ENCODE assay signal across 7 mouse cellular contexts in genomic region chr7:100120791-100121261, GRCm38 (mm10). TPM values are rescaled to one million over a fixed set of nuclear protein-coding genes. Genes with fewer than 3 reads are reported as not detected.
DNase-seq lines count a peak whose midpoint lies in the region; ATAC-seq and TF ChIP-seq lines count a peak whose summit lies in the region.

No protein-coding gene starts in this region.

- H3K4me1 ChIP-seq in thymus, adult 2 months (replicated peaks; ENCODE audit: control insufficient read depth, insufficient read depth, low read length), result peaks cover 4% of the 10 kb centered on the region; the same call in 1 of the 2 replicates
- H3K4me1 ChIP-seq in brown adipose tissue, adult 24 weeks (ENCODE audit: control insufficient read depth, insufficient read depth, insufficient read length, low read length), result no peaks in the 10 kb centered on the region
- peaks cover 9% of the 10 kb centered on the region; the same call in 1 of the 2 replicates for H3K4me1 ChIP-seq in forebrain, postnatal 0 days (ENCODE audit: insufficient read depth)
- H3K4me1 ChIP-seq in midbrain, embryonic 12.5 days, result peaks cover 15% of the 10 kb centered on the region

- no peak for TF ChIP-seq POLR2A in thymus, adult 2 months (IDR thresholded peaks at IDR 0.05; ENCODE audit: control insufficient read depth, extremely low read depth, insufficient read depth, low read length, poor library complexity)

- TF ChIP-seq CTCF in thymus, adult 2 months (IDR thresholded peaks at IDR 0.05; ENCODE audit: borderline replicate concordance, control insufficient read depth, extremely low read depth, insufficient read depth, low read length, poor library complexity), result no peak
- TF ChIP-seq CTCF in forebrain, postnatal 0 days (IDR thresholded peaks at IDR 0.05; ENCODE audit: low read depth), result no peak

- DNase-seq in thymus, adult 2 months, result no peak
- DNase-seq in thymus, postnatal 25 days, result no peak
- no peak for DNase-seq in forebrain, postnatal 0 days
- DNase-seq in kidney, postnatal 4 days, result peak; percentile 66 to 77
- no peak for DNase-seq in layer of hippocampus, adult 9-11 months

- H3K4me3 ChIP-seq in thymus, adult 2 months (ENCODE audit: control insufficient read depth, insufficient read depth, low read length), result peak overlapping the region; percentile 65
- H3K4me3 ChIP-seq in brown adipose tissue, adult 24 weeks (ENCODE audit: insufficient read depth, low read depth, low read length), result peak overlapping the region; percentile 79
- peak overlapping the region; percentile 85 for H3K4me3 ChIP-seq in forebrain, postnatal 0 days (ENCODE audit: low read depth, low read length)
- peak overlapping the region; percentile 87 for H3K4me3 ChIP-seq in midbrain, embryonic 12.5 days

- peaks cover 13% of the 10 kb centered on the region; the same call in 1 of the 2 replicates for H3K36me3 ChIP-seq in thymus, adult 2 months (ENCODE audit: control insufficient read depth, insufficient read depth, low read length)
- H3K36me3 ChIP-seq in forebrain, postnatal 0 days (ENCODE audit: insufficient read depth), result peaks cover 9% of the 10 kb centered on the region
- H3K36me3 ChIP-seq in midbrain, embryonic 12.5 days, result peaks cover 30% of the 10 kb centered on the region

- H3K27me3 ChIP-seq in thymus, adult 2 months (ENCODE audit: control insufficient read depth, insufficient read depth, low read length), result no peaks in the 10 kb centered on the region
- no peaks in the 10 kb centered on the region for H3K27me3 ChIP-seq in forebrain, postnatal 0 days (ENCODE audit: insufficient read depth, low read length)
- H3K27me3 ChIP-seq in midbrain, embryonic 12.5 days, result no peaks in the 10 kb centered on the region

- H3K27ac ChIP-seq in thymus, adult 2 months (ENCODE audit: control insufficient read depth, insufficient read depth, low read length), result no peak overlapping the region
- no peak overlapping the region for H3K27ac ChIP-seq in brown adipose tissue, adult 24 weeks (replicated peaks; ENCODE audit: low read depth, low read length)
- peak overlapping the region; percentile 78 for H3K27ac ChIP-seq in forebrain, postnatal 0 days (ENCODE audit: low read depth, low read length)
- H3K27ac ChIP-seq in midbrain, embryonic 12.5 days (replicated peaks), result peak overlapping the region; percentile 65

- H3K9me3 ChIP-seq in forebrain, postnatal 0 days (ENCODE audit: low read length), result no peaks in the 10 kb centered on the region
- H3K9me3 ChIP-seq in midbrain, embryonic 12.5 days, result peaks cover 5% of the 10 kb centered on the region; the same call in 1 of the 2 replicates

- WGBS in thymus, adult 2 months, result under 1% methylated on average over 25 of the region's 25 CpGs
- under 1% methylated on average over 25 of the region's 25 CpGs for WGBS in forebrain, postnatal 0 days
- WGBS in midbrain, embryonic 12.5 days, result 0% methylated on average over 25 of the region's 25 CpGs

- peak overlapping the region; percentile 78 for H3K4me2 ChIP-seq in forebrain, postnatal 0 days (ENCODE audit: low read depth)
- H3K4me2 ChIP-seq in midbrain, embryonic 12.5 days (replicated peaks), result peak overlapping the region; percentile 77

- ATAC-seq in forebrain, postnatal 0 days, result peak; percentile 28
- ATAC-seq in midbrain, embryonic 12.5 days (ENCODE audit: low FRiP score, low read depth), result peak; percentile 8; the same call in 1 of the 2 replicates

- peak overlapping the region; percentile 76 for H3K9ac ChIP-seq in forebrain, postnatal 0 days
- peak overlapping the region; percentile 82 for H3K9ac ChIP-seq in midbrain, embryonic 12.5 days (replicated peaks)

RNA-seq across cellular contexts. Expression of gene Pold3, which starts 0.5 kb away (rescaled TPM):
- 21.4 and 22.7 TPM in 2 replicates for polyA plus RNA-seq in thymus, adult 2 months (2012; rRNA removed)
- 5.4 and 8.1 TPM in 2 replicates for polyA plus RNA-seq in brown adipose tissue, adult 24 weeks (2012; ENCODE audit: insufficient read depth, insufficient read length, missing spikeins)
- total RNA-seq in forebrain, postnatal 0 days (2014; rRNA removed), result 38.9 and 48.7 TPM in 2 replicates
- 31.7 and 40.1 TPM in 2 replicates for polyA plus RNA-seq in forebrain, postnatal 0 days (2015; fragmentation: Nextera tagmentation; extraction: Ambion mirVana)
- 78.4 and 86.3 TPM in 2 replicates for polyA plus RNA-seq in midbrain, embryonic 12.5 days (2016; fragmentation: Nextera tagmentation; extraction: Ambion mirVana)

RNA-seq across cellular contexts. Expression of gene Lipt2, which starts 38.3 kb away (rescaled TPM):
- 4.3 and 4.7 TPM in 2 replicates for polyA plus RNA-seq in thymus, adult 2 months (2012; rRNA removed)
- 5.9 and 12.3 TPM in 2 replicates for polyA plus RNA-seq in brown adipose tissue, adult 24 weeks (2012; ENCODE audit: insufficient read depth, insufficient read length, missing spikeins)
- 15.9 and 19.2 TPM in 2 replicates for total RNA-seq in forebrain, postnatal 0 days (2014; rRNA removed)
- polyA plus RNA-seq in forebrain, postnatal 0 days (2015; fragmentation: Nextera tagmentation; extraction: Ambion mirVana), result 20.3 and 21.1 TPM in 2 replicates
- 15.7 and 16.9 TPM in 2 replicates for polyA plus RNA-seq in midbrain, embryonic 12.5 days (2016; fragmentation: Nextera tagmentation; extraction: Ambion mirVana)

RNA-seq across cellular contexts. Expression of gene Kcne3, which starts 55.5 kb away (rescaled TPM):
- 0.97 and 1.7 TPM in 2 replicates for polyA plus RNA-seq in thymus, adult 2 months (2012; rRNA removed)
- polyA plus RNA-seq in brown adipose tissue, adult 24 weeks (2012; ENCODE audit: insufficient read depth, insufficient read length, missing spikeins), result not detected in 2 replicates
- 0.69 TPM in 1 of 2 replicates, not detected in the other for total RNA-seq in forebrain, postnatal 0 days (2014; rRNA removed)
- 0.26 TPM in 1 of 2 replicates, not detected in the other for polyA plus RNA-seq in forebrain, postnatal 0 days (2015; fragmentation: Nextera tagmentation; extraction: Ambion mirVana)
- 1.4 and 1.5 TPM in 2 replicates for polyA plus RNA-seq in midbrain, embryonic 12.5 days (2016; fragmentation: Nextera tagmentation; extraction: Ambion mirVana)

Comparison
In these comparisons a context has a peak if more than half of its experiments do, and no peak if none do; other contexts are left out.
1. DNase-seq: peak in kidney, postnatal 4 days (2 of 2); none in thymus, adult 2 months (single experiment), thymus, postnatal 25 days (single experiment), forebrain, postnatal 0 days (single experiment) and layer of hippocampus, adult 9-11 months (single experiment).
2. H3K27ac ChIP-seq: peak in forebrain, postnatal 0 days (single experiment) and midbrain, embryonic 12.5 days (single experiment); none in thymus, adult 2 months (single experiment) and brown adipose tissue, adult 24 weeks (single experiment).
3. Peak in every context shown above with its lines, with median percentiles within 50 percentile points of each other: H3K4me3 ChIP-seq.